Mouse (Mus musculus): Measurements from ENCODE around the gene Mcmbp. TPM values are rescaled to one million over a fixed set of nuclear protein-coding genes. Genes with fewer than 3 reads are reported as not detected.
"Not testable (repeated sequence)": the region's sequence is repeated elsewhere in the genome, so short reads cannot be mapped to it uniquely, and the experiment has no call there.

Mcmbp gene
- total RNA-seq, 2 experiments from 2014 or later: 24.4 to 27.5 TPM

GRCm38 (mm10) chr7:128725189-128725588 lies 15.1 kb downstream of the Mcmbp start:
- DNase-seq (ENCODE audit: low spot score): no peak
- intact Hi-C loops (cut with DNase I): no loop called here

GRCm38 (mm10) chr7:128724761-128725160 lies 15.5 kb downstream of the Mcmbp start:
- intact Hi-C loops (cut with DNase I): no loop called here

DNA sequence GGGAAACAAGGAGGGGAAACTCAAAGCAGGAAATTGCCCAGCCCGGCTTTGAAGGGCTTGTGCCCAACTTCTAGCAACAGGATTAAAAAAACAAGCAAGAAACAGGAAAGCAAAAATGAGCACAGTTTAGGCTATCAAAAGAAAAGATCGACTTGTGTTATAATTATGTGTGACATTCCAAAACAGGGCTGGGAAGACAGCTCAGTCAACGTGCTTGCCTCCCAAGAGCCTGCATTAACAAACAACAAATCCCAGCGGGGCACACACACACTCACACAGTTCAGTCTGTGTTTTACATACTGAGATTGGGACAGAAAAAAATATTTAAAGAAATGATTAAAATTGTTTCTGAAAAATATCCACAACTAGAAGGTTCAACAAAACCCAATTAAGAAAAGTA lies 22.3 kb downstream of the Mcmbp start:
- no peak for DNase-seq (ENCODE audit: low spot score)
- intact Hi-C loops (cut with DNase I): no loop called here

More at GRCm38 (mm10) chr7:128724761-128725160, 15.5 kb downstream of the Mcmbp start:
- DNase-seq (ENCODE audit: low spot score): peak; percentile 60

- intact Hi-C loops (cut with DNase I): loop anchor here (5.0 to 10.0 kb wide), 2 partner anchors 348 to 401 kb away; no protein-coding TSS in a partner anchor
- peak; percentile 24 for DNase-seq (ENCODE audit: low spot score)
Measured at GRCm38 (mm10) chr7:128705735-128706134, 34.6 kb downstream of the Mcmbp start.

DNA sequence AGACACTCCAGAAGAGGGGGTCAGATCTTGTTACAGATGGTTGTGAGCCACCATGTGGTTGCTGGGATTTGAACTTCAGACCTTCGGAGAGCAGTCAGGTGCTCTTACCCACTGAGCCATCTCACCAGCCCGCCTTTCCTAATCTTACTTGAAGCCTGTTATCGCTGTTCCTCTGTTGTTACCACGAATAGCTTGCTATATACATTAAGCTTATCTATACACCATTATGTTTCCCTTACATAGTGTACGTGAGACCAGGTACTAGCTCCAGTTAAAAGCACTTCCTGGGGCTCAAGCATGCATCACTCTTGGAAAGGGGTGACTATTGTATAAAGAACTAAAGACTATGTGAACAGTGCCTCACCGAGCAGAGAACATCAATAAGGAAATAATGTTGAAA lies 40.3 kb downstream of the Mcmbp start:
- intact Hi-C loops (cut with DNase I): loop anchor here (10.0 kb wide), 2 partner anchors 395 to 455 kb away; partner anchors contain the start of gene Tgfb1i1
- DNase-seq (ENCODE audit: low spot score): not testable (repeated sequence)

- intact Hi-C loops (cut with DNase I): loop anchor here (5.0 to 10.0 kb wide), 2 partner anchors 323 to 450 kb away; partner anchors contain the start of gene Tgfb1i1
- no peak for DNase-seq (ENCODE audit: low spot score)
Measured at GRCm38 (mm10) chr7:128694848-128695247, 45.4 kb downstream of the Mcmbp start.

- DNase-seq (ENCODE audit: low spot score): no peak
- intact Hi-C loops (cut with DNase I): loop anchor here (5.0 to 10.0 kb wide), 2 partner anchors 320 to 447 kb away; partner anchors contain the start of gene Tgfb1i1
Measured at GRCm38 (mm10) chr7:128692163-128692562, 48.1 kb downstream of the Mcmbp start.

DNA sequence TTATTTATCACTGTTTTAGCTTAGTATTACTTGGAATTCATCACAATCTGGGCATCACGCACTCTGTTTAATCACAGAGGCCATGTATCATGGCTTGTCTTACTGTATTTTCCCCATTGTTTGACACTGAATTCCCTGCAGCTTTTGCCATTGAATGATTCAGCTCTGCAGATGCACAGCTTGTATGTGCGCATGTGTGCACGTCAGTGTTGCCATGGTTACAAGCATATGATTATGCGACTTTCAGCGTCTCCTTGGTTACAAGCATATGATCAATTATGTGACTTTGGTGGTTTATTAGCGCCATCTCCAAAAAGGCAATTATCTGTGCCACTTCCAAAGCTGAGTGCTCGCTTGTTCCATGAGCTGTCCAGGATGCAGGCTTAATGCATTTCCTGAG lies 49.5 kb downstream of the Mcmbp start:
- intact Hi-C loops (cut with DNase I): loop anchor here (1.0 to 10.0 kb wide), 4 partner anchors 127 to 446 kb away; partner anchors contain the start of gene Tgfb1i1
- DNase-seq (ENCODE audit: low spot score): no peak

DNA sequence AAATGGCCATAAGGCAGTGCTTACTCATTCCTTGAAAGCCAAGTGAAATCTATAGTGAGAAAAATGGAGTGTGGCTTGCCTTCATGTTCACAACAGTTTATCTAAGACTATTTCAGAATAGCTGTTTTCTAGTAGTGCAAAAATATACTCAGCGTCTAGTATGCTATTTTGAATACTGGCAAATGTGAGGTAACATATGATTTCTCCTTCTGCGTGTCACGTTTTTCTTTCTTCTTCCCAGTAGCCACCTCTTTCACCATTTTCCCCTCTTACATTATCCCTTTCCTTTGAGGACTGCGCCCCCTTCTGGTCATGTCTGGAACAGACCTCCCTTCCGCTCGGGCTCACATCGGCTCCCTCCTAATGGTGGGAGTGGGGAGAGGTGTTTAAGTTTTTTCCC lies 50.2 kb downstream of the Mcmbp start:
- intact Hi-C loops (cut with DNase I): loop anchor here (1.0 to 10.0 kb wide), 4 partner anchors 127 to 445 kb away; partner anchors contain the start of gene Tgfb1i1
- peak; percentile 57 for DNase-seq (ENCODE audit: low spot score)

- DNase-seq (ENCODE audit: low spot score): no peak
- intact Hi-C loops (cut with DNase I): no loop called here
Measured at GRCm38 (mm10) chr7:128689347-128689746, 50.9 kb downstream of the Mcmbp start.

- intact Hi-C loops (cut with DNase I): no loop called here
- DNase-seq (ENCODE audit: low spot score): peak; percentile 24
Measured at GRCm38 (mm10) chr7:128687821-128688564, 52.3 kb downstream of the Mcmbp start.

DNA sequence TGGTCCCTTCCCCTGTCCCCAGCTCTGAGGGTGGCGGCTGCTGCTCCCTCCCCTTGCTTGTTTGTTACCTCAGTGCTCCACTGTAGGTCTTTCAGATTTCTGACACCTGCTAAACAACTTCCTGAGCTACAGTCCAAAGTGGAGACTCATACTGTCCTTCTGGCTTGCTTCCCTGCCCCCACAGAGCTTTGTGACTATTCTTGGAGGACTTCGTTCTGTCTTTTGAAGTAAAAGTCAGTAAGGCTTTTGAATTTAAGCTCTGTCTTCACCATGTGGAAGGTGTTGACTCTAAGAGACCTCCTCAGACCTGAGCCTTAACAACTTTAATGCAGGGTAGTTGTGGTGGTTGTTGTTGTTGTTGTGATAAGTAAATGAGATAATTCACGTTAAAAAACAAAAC lies 61.7 kb downstream of the Mcmbp start:
- no peak for DNase-seq (ENCODE audit: low spot score)
- intact Hi-C loops (cut with DNase I): no loop called here

DNA sequence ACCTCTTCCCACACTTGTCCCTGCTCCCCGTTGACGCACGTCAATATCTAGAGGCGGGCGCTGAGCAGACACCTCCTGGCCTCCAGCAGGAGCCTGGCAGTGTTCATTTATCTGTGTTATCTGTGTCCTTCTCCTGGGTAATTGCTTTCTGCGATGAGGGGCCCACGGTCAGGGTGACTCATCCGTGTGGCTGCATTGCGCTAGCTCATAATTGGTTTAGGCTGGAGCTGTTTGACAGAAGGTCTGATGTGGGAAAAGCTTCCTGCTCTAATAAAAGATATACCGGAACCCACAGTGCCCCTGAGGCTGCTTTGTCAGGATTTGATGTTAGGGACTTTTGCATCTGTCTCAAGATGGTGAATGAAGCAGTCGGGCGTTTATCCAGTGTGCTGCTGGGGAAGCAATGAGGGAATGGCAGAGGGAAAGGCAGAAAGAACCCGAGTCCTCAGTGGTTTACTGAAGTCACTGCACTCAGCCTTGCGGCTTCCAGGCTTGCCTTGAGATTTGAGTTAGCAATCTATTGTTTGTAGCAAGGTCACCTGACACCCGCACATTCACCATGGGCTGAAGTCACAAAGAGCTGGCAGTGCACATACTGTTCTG lies 67.8 kb downstream of the Mcmbp start:
- intact Hi-C loops (cut with DNase I): no loop called here
- no peak for DNase-seq (ENCODE audit: low spot score)

- DNase-seq (ENCODE audit: low spot score): no peak
Measured at GRCm38 (mm10) chr7:128671952-128672351, 68.3 kb downstream of the Mcmbp start.

GRCm38 (mm10) chr7:128668831-128669230 lies 71.5 kb downstream of the Mcmbp start:
- intact Hi-C loops (cut with DNase I): no loop called here
- DNase-seq (ENCODE audit: low spot score): no peak

More at GRCm38 (mm10) chr7:128671952-128672351, 68.3 kb downstream of the Mcmbp start:
- intact Hi-C loops (cut with DNase I): no loop called here

DNA sequence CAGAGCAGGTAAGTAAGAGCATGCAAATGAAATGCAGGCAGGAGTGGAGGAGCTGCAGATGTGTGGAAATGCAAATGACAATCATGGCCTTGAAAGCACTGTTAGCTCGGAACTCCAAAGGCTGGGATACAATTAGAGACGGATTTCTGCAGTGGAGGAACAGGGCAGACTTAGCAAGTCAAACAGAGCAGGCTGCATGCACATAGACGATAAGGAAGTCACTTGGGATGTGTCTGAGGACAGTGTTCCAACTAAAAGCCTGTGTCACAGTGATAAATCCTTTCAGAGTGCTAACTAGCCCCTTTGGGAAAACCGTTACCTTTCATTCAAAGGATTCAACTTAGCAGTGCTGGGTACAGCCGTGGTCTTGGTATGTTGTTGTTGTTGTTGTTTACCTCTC lies 72.5 kb downstream of the Mcmbp start:
- intact Hi-C loops (cut with DNase I): no loop called here
- DNase-seq (ENCODE audit: low spot score): no peak

DNA sequence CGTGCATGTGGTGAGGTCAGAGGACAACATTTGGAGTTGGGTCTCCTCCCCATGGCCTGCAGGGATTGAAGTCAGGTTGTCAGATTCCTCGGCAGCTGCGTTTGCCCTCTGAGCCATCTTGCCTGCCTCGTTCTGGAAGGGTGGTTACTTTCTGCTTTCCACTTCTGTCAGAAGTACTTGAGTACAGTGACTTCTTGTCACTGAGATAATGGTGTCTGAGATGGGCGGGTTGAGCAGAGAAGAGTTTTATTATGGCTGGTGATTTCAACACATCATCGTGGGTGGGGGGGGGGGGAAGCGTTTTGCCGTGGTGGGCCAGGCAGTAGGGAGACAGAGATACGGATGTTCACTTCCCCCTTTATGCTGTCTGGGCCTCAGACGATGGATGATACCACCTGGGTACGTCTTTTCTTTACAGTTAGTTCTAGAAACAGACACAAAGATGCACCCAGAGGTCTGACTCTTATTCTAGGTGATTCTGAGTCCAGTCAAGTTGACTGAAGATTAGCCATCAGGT lies 75.4 kb downstream of the Mcmbp start:
- no peak for DNase-seq (ENCODE audit: low spot score)
- intact Hi-C loops (cut with DNase I): no loop called here

DNA sequence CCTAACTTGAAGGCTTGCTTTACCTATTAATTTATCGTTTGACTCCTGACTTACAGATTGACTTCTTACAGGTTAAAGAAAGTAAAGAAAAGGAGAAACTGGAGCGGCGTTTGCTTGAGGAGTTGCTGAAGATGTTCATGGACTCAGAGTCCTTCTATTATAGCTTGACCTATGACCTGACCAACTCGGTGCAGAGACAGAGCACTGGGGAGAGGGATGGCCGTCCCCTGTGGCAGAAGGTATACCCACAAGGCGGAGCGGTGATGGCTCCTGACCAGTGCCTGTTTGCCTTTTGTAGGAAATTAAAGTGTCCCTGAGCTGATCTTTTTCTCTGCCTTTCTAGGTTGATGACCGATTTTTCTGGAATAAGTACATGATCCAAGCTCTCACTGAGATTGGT lies 76.4 kb downstream of the Mcmbp start:
- DNase-seq (ENCODE audit: low spot score): no peak
- intact Hi-C loops (cut with DNase I): no loop called here

DNA sequence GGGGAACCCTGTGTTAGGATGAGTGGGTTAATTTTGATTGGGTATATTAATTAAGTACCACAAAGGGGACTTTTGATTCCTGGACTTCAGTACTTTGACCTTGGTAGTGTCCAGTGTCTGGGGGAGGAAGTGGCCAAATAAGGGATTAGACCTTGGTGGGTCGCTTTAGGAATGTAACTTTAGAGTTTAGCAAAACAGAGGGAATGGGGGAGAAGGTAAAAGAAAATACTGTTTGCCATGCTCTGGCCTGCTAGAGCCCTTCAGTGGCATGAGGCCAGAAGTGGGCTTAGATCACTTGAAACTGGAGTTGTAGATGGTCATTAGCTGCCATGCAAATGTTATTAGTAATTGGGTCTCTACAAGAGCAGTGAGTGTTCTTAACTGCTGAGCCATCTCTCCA lies 83.3 kb downstream of the Mcmbp start:
- intact Hi-C loops (cut with DNase I): no loop called here
- DNase-seq (ENCODE audit: low spot score): no peak

Measured in heart, postnatal 25 days (tissue).